Mouse (Mus musculus) ES-Bruce4 (cell line): ENCODE measurements around the gene Arxes2.

Source experiments
- CTCF ChIP-seq: IDR thresholded peaks from one replicate; pipeline ENCODE4 v1.8.1; 2011; ENCODE audit warnings: low read depth, low read length
- EP300 ChIP-seq: IDR thresholded peaks from 2 replicates; pipeline ENCODE4 v1.6.1; 2011; ENCODE audit warnings: low read depth, low read length; ENCODE audit not compliant: insufficient read depth
- POLR2A ChIP-seq: IDR thresholded peaks from one replicate; pipeline ENCODE4 v1.8.1; 2011; ENCODE audit warnings: low read length; ENCODE audit not compliant: insufficient read depth

- TF ChIP-seq CTCF (no peak), POLR2A (no peak), EP300 (no peak)
Measured at GRCm38 (mm10) chrX:135962342-135962741, 31.3 kb upstream of the Arxes2 start.
